Mouse (Mus musculus): Measurements from ENCODE around the gene 1700061G19Rik.
"Not testable (repeated sequence)": the region's sequence is repeated elsewhere in the genome, so short reads cannot be mapped to it uniquely, and the experiment has no call there.

- TF ChIP-seq POLR2A (IDR thresholded peaks at IDR 0.05; ENCODE audit: insufficient read length, low read depth); POLR2AphosphoS2 (IDR thresholded peaks at IDR 0.05; ENCODE audit: insufficient read length, low read depth); MYOD1 (IDR thresholded peaks at IDR 0.05; ENCODE audit: control insufficient read depth in 1 of 3, insufficient read length in 2 of 3, low read depth in 2 of 3); E2F4 (IDR thresholded peaks at IDR 0.05; ENCODE audit: insufficient read depth); SRF (IDR thresholded peaks at IDR 0.05; ENCODE audit: control insufficient read depth, insufficient read length, low read depth); REST (IDR thresholded peaks at IDR 0.05; ENCODE audit: insufficient read depth, insufficient read length); CEBPB (IDR thresholded peaks at IDR 0.05; ENCODE audit: insufficient read depth, poor library complexity, severe bottlenecking); MAX (IDR thresholded peaks at IDR 0.05; ENCODE audit: low read depth); USF1 (IDR thresholded peaks at IDR 0.05; ENCODE audit: low read depth); TCF12 (IDR thresholded peaks at IDR 0.05; ENCODE audit: insufficient read depth, poor library complexity, severe bottlenecking): not testable (repeated sequence)
Observed at GRCm38 (mm10) chr17:56909764-56910163, 34.5 kb downstream of the 1700061G19Rik start.
